Mouse (Mus musculus): ENCODE results near the gene Pknox1. TPM values are rescaled to one million over a fixed set of nuclear protein-coding genes. Genes with fewer than 3 reads are reported as not detected.
"Not testable (repeated sequence)": the region's sequence is repeated elsewhere in the genome, so short reads cannot be mapped to it uniquely, and the experiment has no call there.

The Pknox1 gene
- total RNA-seq, 2 experiments from 2014 or later: 12.4 to 14.4 TPM

- intact Hi-C loops (cut with DNase I): no loop called here
- DNase-seq (ENCODE audit: low spot score in 2 of 2): no peak
Measured at GRCm38 (mm10) chr17:31546444-31547196, 17.9 kb upstream of the Pknox1 start.

DNA sequence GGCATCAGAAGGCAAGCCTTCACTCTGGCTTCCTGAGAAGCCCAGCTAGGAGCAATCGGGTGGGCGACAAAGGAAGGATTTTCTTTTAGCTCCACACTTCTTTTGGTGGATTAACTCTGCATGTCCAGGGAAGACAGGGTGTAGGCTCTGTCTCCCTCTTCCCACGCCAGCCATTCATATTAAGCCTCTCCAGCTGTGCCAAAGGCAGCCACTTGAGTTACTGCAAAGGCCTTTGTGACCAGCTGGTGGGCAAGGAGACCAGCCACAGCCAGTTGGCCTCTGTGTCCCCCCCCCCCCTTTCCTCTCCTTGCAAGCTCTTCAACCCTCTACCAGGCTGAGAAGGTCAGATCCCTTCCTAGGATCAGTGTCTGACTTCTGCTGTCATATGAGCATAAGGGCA is 16.6 kb upstream of the Pknox1 start:
- intact Hi-C loops (cut with DNase I): no loop called here
- no peak for DNase-seq (ENCODE audit: low spot score in 2 of 2)

- no peak for DNase-seq (ENCODE audit: low spot score in 2 of 2)
- intact Hi-C loops (cut with DNase I): no loop called here
Measured at GRCm38 (mm10) chr17:31549389-31549788, 15.1 kb upstream of the Pknox1 start.

DNA sequence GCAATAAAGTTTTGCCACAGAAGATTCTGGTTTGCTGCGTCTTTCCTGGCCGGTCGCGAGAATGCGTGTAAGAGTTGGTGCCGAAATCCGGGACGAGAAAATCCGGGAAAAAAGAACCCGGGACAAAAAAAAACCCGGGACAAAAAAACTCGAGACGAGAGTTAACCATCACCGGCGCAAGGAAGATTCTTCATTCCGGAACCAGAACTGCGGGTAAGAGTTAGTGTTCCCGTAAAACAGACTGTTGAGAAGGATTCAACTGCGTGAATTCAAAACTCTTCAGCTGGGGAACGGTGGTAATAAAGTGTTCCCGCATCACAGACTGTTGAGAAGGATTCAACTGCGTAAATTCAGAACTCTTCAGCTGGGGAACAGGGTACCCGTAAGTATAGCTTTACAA is 11.9 kb upstream of the Pknox1 start:
- DNase-seq (ENCODE audit: low spot score in 2 of 2); intact Hi-C loops (cut with DNase I): not testable (repeated sequence)

DNA sequence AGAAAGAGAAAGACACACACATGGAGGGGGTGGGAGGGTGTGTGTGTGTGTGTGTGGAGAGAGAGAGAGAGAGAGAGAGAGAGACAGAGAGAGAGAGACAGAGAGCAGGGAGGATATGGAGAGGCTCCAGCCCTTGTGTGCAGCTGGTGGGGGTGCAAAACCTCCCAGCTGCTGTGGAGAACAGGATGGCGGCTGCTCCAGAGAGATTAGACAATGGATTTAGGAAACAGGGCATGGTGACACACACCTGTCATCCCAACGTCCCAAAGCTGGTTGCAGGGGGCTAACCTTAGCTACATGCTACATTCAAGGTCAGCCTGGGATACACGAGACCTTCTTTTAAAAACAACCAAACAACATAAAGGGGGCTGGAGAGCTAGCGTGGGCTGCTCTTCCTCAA is 8.3 kb upstream of the Pknox1 start:
- intact Hi-C loops (cut with DNase I): no loop called here

DNA sequence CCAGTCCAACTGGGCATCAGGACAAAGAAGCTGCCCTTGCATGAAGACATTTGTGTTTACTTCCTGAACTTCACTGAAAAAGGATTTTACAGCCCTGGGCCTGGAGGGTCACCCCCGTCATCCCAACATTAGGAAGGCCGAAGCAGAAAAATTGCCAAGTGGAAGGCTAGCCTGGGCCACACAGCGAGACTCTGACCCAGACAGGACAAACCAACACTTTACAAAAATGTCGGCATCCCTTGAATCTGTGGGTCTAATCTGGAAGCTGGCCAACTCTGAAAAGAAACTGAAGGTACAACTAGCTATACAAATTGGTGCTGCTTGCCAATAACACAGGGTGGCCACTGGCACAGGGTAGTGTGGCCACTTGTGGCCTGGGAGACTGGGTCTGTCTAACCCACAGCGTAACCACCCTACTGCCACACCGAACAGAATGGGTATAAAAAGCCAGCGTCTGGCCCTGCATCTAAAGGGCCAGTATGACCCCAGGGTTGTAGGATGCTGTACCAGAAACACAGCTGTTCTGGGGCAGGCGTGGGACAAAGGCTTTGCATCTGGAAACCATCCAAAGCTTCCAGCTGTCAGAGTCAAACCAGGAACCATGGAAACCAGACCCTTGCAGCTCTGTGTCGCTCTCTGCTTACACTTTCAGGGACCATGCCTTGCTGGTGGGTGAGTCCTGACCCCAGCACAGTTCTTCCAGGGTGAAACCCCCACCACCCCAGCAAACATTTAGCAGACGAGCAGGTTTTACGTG is 7.2 kb upstream of the Pknox1 start:
- peak; percentile 25 to 53 for DNase-seq (ENCODE audit: low spot score in 2 of 2)
- intact Hi-C loops (cut with DNase I): no loop called here

More for the DNA sequence above, 8.3 kb upstream of the Pknox1 start:
- DNase-seq (ENCODE audit: low spot score in 2 of 2): no peak

DNA sequence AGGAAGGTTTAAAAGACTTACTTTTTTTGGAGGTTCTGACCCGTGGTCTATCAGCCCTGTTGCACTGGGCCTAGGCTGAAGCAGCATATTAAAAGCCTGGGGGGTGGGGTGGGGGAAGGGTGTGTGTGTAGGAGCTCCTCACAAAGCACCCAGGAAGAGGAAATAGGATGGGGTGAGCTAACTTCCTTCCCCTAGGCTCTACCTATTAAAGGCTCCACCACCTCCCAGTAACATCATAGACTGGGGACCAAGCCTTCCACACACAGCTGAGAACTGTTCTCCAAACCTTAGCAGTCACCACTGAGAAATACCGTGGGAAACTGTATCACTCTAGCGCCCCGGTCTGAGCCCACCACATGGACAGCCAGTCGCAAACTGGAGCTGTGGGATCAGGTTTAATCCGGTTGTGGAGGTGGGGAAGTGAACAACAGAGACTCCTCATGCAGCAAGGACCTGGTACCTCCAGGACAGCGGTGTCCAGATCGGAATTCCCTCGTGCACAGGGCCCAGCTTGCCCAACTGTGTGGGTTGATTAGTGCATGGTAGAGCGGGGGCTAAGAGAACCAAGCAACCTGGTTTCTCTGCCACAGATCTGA is 6.5 kb upstream of the Pknox1 start:
- DNase-seq (ENCODE audit: low spot score in 2 of 2): no peak
- intact Hi-C loops (cut with DNase I): no loop called here

- intact Hi-C loops (cut with DNase I): no loop called here
- DNase-seq (ENCODE audit: low spot score in 2 of 2): no peak
Measured at GRCm38 (mm10) chr17:31559021-31559789, 5.3 kb upstream of the Pknox1 start.

DNA sequence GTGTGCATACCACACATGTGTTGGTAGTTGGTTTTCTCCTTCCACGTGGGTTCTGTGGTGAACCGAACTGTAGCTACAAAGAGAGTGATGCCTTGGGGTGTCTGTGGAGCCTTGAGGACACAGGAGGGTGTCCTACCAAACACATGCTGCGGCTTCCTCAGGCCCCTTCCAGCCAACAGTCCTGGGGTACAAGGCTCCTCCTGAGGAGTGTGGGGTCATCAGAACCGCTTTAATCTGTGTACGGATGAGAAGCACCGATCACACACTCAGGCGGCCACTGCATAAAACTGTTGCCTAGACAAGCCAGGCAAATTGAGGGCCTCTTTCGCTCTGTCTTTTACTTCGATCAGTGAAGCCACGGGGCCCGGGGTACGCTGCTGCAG is 911 bp upstream of the Pknox1 start:
- peak in 1 of 2 experiments; percentile 40 for DNase-seq (ENCODE audit: low spot score in 2 of 2)
- intact Hi-C loops (cut with DNase I): loop anchor here (1.0 kb wide), 1 partner anchor 43 kb away; the partner anchor contains the start of gene Ndufv3

GRCm38 (mm10) chr17:31564858-31565140 is 265 bp downstream of the Pknox1 start:
- intact Hi-C loops (cut with DNase I): loop anchor here (1.0 kb wide), 1 partner anchor 44 kb away; the partner anchor contains the start of gene Ndufv3
- DNase-seq (ENCODE audit: low spot score in 2 of 2): no peak

- intact Hi-C loops (cut with DNase I): no loop called here
- DNase-seq (ENCODE audit: low spot score in 2 of 2): peak; percentile 61 to 64
Measured at GRCm38 (mm10) chr17:31565141-31566056, 865 bp downstream of the Pknox1 start.

GRCm38 (mm10) chr17:31566276-31566675 is 1.7 kb downstream of the Pknox1 start:
- intact Hi-C loops (cut with DNase I): no loop called here
- no peak for DNase-seq (ENCODE audit: low spot score in 2 of 2)

- intact Hi-C loops (cut with DNase I): no loop called here
- no peak for DNase-seq (ENCODE audit: low spot score in 2 of 2)
Measured at GRCm38 (mm10) chr17:31569756-31570155, 5.2 kb downstream of the Pknox1 start.

DNA sequence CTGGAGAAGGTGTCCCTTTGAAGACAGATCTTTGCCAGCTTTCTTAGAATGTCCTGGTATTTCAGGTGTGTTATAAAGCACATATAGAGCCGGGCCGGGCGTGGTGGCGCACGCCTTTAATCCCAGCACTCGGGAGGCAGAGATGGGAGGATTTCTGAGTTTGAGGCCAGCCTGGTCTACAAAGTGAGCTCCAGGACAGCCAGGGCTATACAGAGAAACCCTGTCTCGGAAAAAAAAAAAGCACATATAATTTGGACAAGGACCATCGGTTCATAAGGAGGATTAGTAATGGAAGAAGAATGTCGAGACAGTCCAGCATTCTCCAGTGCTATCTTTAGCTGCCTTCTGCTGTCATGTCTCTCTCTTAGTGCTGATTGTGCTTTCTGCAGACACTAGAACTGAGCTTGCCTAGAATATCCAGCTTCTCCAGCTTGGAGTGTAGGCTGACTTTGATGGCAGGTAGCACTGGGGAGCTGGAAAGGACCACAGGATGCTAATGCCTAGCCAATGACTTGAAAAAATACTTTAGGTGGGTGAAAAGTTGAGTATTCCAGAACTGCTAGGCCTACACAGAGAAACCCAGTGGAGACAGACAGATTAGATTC is 5.9 kb downstream of the Pknox1 start:
- intact Hi-C loops (cut with DNase I): no loop called here
- peak in 1 of 2 experiments; percentile 26 for DNase-seq (ENCODE audit: low spot score in 2 of 2)

GRCm38 (mm10) chr17:31571689-31572088 is 7.2 kb downstream of the Pknox1 start:
- intact Hi-C loops (cut with DNase I): no loop called here

GRCm38 (mm10) chr17:31574662-31575061 is 10.1 kb downstream of the Pknox1 start:
- intact Hi-C loops (cut with DNase I): no loop called here

More at GRCm38 (mm10) chr17:31571689-31572088, 7.2 kb downstream of the Pknox1 start:
- DNase-seq (ENCODE audit: low spot score in 2 of 2): no peak

GRCm38 (mm10) chr17:31576394-31577175 is 12.1 kb downstream of the Pknox1 start:
- no peak for DNase-seq (ENCODE audit: low spot score in 2 of 2)
- intact Hi-C loops (cut with DNase I): no loop called here

More at GRCm38 (mm10) chr17:31574662-31575061, 10.1 kb downstream of the Pknox1 start:
- no peak for DNase-seq (ENCODE audit: low spot score in 2 of 2)

Data from left cerebral cortex, postnatal 14 days (tissue).